Mouse (Mus musculus) limb, embryonic 11.5 days (tissue): ENCODE results near the gene Med16. TPM values are rescaled to one million over a fixed set of nuclear protein-coding genes. Genes with fewer than 3 reads are reported as not detected.
A peak's percentile ranks its signal among the peaks of the same experiment; 100 is the strongest.

Experiments used
- ATAC-seq: fragments of 200-750 bp; cut with Nextera tagmentation; 2 replicates; pipeline ENCODE4 v1.8.0; 2017; ENCODE audit warnings: low read depth; ENCODE audit not compliant: insufficient number of reproducible peaks, low FRiP score, low TSS enrichment
- DNase-seq: peaks from one replicate; pipeline ENCODE4 v3.0.0-alpha.2; 2015; ENCODE audit warnings: low spot score
- H3K27ac ChIP-seq: fragments of 300-500 bp; sonication (generic); replicated peaks from 2 replicates; pipeline ENCODE4 v1.5.1; 2014; ENCODE audit warnings: low read depth, mild to moderate bottlenecking, low read length
- H3K27me3 ChIP-seq: fragments of 300-500 bp; sonication (generic); 2 replicates; pipeline ENCODE4 v1.6.1; 2014; ENCODE audit warnings: mild to moderate bottlenecking, low read length, mixed read lengths; ENCODE audit not compliant: control insufficient read depth, insufficient read depth
- H3K36me3 ChIP-seq: fragments of 300-500 bp; sonication (generic); 2 replicates; pipeline ENCODE4 v1.6.1; 2014; ENCODE audit warnings: mild to moderate bottlenecking, low read length, moderate library complexity, mixed read lengths; ENCODE audit not compliant: control insufficient read depth, insufficient read depth
- H3K4me1 ChIP-seq: fragments of 300-500 bp; sonication (generic); 2 replicates; pipeline ENCODE4 v1.6.1; 2014; ENCODE audit warnings: low read length, mixed read lengths; ENCODE audit not compliant: control insufficient read depth, insufficient read depth
- H3K4me2 ChIP-seq: fragments of 300-500 bp; sonication (generic); 2 replicates; pipeline ENCODE4 v1.6.1; 2014; ENCODE audit warnings: low read depth, mild to moderate bottlenecking, moderate library complexity; ENCODE audit not compliant: severe bottlenecking
- H3K4me3 ChIP-seq: fragments of 300-500 bp; sonication (generic); 2 replicates; pipeline ENCODE4 v1.5.1; 2014; ENCODE audit warnings: low read depth, low read length
- H3K9ac ChIP-seq: fragments of 300-500 bp; sonication (generic); 2 replicates; pipeline ENCODE4 v1.6.1; 2014; ENCODE audit warnings: mild to moderate bottlenecking, low read length
- H3K9me3 ChIP-seq: fragments of 300-500 bp; sonication (generic); 2 replicates; pipeline ENCODE4 v1.6.1; 2016; ENCODE audit warnings: low read length; ENCODE audit not compliant: control insufficient read depth
- WGBS: fragments of 180-500 bp; shearing (Covaris S2); extraction: QIAGEN DNeasy Blood & Tissue Kit; methylation state at CpG from one replicate; pipeline ENCODE4 v1.1.7; 2014; 5-methylcytosine and 5-hydroxymethylcytosine counted together
- polyA plus RNA-seq: library from polyadenylated mRNA; unstranded; fragments of >200 nt; fragmentation: Nextera tagmentation; extraction: Ambion mirVana; gene quantifications from 2 replicates; pipeline ENCODE4 v1.2.1, GENCODE M21; 2014

The Med16 gene
- polyA plus RNA-seq, 1 experiment from 2014 or later = 43.1 TPM

DNA sequence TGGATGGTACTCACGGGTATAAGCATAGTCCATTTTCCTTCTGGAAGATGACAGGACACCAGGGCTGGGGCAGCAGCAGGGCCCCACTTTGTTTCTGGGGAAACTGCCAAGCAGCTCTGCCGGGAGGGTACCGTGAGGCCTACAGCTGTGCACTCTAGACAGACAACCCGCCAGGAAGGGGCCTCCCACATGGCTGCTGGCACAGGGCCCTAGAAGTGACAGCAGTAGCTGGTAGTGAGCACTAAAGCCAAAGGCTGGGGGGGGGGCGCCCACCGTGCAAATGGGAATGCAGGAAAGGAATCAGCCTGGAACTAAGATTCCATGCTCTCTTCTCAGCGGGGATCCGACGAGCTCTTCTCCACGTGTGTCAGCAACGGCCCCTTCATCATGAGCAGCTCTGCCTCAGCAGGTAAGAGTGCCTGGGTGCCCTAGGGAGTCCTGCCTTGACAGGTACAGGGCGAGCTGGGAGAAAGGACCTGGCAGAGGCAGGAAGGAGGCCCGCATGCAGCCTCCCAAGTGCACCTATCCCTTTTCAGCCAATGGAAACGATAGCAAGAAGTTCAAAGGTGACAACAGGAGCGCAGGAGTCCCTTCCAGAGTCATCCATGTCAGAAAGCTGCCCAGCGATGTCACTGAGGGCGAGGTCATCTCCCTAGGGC, 50.2 kb downstream of the Med16 start:
- Histone ChIP-seq H3K4me2 (peak overlapping the region; percentile 91), H3K36me3 (peaks cover 58% of the 10 kb centered on the region), H3K4me1 (peaks cover 27% of the 10 kb centered on the region), H3K9ac (no peak overlapping the region), H3K27me3 (no peaks in the 10 kb centered on the region), H3K4me3 (no peak overlapping the region), H3K27ac (no peak overlapping the region), H3K9me3 (no peaks in the 10 kb centered on the region)
- ATAC-seq (no peak), DNase-seq (no peak)
- 75% methylated on average over 17 of the region's 17 CpGs for WGBS

DNA sequence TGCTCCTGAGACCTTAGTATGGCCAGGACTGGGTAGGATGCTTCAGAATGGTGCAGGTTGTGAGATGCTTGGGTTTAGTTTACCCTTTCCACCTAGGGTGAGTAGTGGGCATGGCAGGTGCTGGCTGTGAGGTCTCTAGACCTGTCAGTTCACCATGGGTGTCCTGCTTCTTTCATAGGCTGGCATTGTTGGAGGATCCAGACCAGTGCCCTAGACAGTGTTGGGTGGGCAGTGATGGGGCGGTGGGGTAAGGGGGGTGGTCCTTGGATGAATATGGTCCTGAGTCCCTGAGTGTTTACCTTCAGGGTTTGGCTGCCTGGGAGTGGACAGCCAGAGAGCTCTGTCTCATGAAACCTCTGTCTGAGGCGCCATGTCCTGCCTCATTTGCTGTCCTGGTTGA, 50.8 kb downstream of the Med16 start:
- Histone ChIP-seq H3K27ac (no peak overlapping the region), H3K36me3 (peaks cover 53% of the 10 kb centered on the region), H3K27me3 (no peaks in the 10 kb centered on the region), H3K4me3 (peak overlapping the region; percentile 99), H3K4me2 (peak overlapping the region; percentile 91), H3K9me3 (no peaks in the 10 kb centered on the region), H3K4me1 (peaks cover 30% of the 10 kb centered on the region), H3K9ac (peak overlapping the region; percentile 43; the same call in 1 of the 2 replicates)
- WGBS = 96% methylated on average over 2 of the region's 2 CpGs
- DNase-seq = no peak
- ATAC-seq = no peak

DNA sequence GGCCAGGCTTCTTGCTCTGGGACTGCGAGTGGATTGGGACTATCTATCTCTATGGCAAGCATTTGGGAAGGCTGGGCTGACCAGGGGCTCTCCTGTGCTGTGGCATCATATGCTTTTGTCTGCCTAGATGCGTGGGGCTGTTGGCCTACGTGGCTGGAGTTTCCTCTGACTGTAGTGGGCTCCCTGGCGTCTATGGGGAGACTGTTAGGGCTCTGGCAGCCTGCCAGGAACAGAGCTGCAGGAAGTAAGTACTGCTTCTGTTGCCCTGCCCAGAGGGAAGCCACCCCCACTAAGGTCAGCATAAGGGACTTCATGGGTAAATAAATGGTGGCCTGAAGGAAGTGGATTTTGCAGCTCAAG, 51.3 kb downstream of the Med16 start:
- ATAC-seq (no peak), DNase-seq (no peak)
- H3K9ac ChIP-seq = peak overlapping the region; percentile 43
- H3K4me2 ChIP-seq = peak overlapping the region; percentile 91
- no peaks in the 10 kb centered on the region for H3K9me3 ChIP-seq
- H3K27me3 ChIP-seq = no peaks in the 10 kb centered on the region
- H3K4me3 ChIP-seq = peak overlapping the region; percentile 99
- H3K36me3 ChIP-seq = peaks cover 48% of the 10 kb centered on the region
- H3K27ac ChIP-seq = no peak overlapping the region
- WGBS = 51% methylated on average over 4 of the region's 4 CpGs
- H3K4me1 ChIP-seq = peaks cover 34% of the 10 kb centered on the region

DNA sequence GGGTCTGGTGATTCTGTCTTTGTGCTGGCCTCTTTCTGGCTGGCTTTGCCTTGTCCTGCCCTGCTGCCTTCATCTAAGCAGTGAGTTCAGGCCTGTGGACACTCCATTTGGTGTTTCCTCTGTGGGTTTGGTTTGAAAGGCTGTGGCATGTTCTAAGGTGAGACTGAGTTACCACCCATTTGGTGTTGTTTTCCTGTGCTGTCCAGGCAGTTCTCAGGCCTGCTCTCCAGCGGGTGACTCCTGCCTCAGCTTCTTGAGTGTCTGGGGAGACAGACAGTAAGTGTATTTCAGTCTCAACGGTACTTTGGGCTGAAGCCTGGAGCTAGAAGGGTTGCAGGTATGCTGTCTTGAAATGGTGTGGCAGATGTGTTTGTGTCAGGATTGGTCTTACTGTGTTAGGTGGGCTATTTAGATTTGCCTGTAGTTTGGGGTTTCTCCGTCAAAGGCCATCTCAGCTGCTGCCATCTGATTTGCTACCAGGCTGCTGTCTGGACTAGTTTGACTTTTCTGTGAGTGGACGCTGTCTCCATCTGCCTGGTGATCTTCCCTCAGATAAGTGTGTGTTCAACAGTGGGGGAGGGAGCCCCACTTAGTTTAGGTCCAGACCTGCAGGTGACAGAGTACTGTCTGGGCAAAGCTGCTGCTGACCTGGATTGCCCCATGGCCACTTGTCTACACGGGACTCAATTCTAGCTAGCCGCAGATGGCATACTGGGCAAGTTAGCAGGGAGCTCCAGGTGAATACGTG, 51.8 kb downstream of the Med16 start:
- DNase-seq = no peak
- 69% methylated on average over 7 of the region's 7 CpGs for WGBS
- H3K4me2 ChIP-seq = peak overlapping the region; percentile 91
- peaks cover 43% of the 10 kb centered on the region for H3K36me3 ChIP-seq
- H3K9ac ChIP-seq = peak overlapping the region; percentile 99
- H3K9me3 ChIP-seq = no peaks in the 10 kb centered on the region
- no peak overlapping the region for H3K27ac ChIP-seq
- H3K27me3 ChIP-seq = no peaks in the 10 kb centered on the region
- no peak for ATAC-seq
- H3K4me1 ChIP-seq = peaks cover 40% of the 10 kb centered on the region
- H3K4me3 ChIP-seq = peak overlapping the region; percentile 99

DNA sequence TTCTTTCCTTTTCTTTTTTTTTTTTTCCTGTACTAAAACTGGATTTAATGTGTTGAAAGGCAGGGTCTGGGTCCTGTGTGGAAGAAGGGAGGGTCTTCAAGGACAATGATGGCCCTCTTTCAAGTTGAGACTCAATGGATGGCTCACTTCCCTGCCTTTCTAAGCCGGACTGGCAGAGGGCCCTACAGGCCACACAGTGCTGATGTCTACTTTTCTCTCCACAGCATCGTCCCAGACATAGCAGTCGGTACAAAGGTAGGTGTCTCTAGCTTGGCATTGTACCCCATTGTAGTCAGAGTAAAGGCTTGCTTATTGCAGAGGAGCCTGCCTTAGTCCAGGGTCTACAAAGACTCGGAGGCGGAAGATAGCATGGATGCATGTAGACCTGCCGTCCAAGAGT, 52.4 kb downstream of the Med16 start:
- DNase-seq = no peak
- no peak for ATAC-seq
- Histone ChIP-seq H3K9me3 (no peaks in the 10 kb centered on the region), H3K4me1 (peaks cover 46% of the 10 kb centered on the region), H3K27me3 (no peaks in the 10 kb centered on the region), H3K4me3 (peak overlapping the region; percentile 99), H3K9ac (peak overlapping the region; percentile 99), H3K36me3 (peaks cover 38% of the 10 kb centered on the region), H3K27ac (no peak overlapping the region), H3K4me2 (peak overlapping the region; percentile 91)
- 66% methylated on average over 6 of the region's 6 CpGs for WGBS

DNA sequence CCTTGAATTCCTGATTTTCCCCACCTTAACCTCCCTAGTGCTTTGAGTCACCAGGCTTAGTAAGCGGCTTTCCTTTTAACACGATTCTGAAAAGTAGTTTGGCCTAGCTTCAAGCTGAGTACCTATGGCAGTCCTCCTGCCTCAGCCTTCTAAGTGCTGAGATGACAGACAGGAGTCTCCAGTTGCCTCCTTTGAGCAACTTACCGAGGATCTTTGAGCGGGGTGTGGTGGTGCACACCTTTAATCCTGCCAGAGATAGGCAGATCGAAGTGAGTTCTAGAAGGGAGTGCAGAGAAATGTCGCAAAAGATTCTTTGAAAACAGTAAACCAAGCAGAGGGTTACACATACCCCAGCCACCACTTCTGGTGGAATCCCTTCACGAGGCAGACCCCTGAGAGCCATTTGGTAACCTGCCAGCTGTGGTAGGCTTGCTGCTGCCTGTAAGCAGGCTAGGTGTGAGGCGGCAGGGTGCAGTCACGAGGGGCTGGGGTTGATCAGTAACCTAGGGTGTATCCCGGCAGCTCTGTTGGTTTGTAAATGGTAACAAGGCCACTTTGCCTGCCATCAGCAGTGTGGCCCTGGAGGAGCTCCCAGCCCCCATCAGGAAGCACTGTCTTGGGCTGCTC, 53.1 kb downstream of the Med16 start:
- Histone ChIP-seq H3K4me2 (peak overlapping the region; percentile 91), H3K27ac (no peak overlapping the region; the same call in 1 of the 2 replicates), H3K9ac (peak overlapping the region; percentile 99), H3K27me3 (no peaks in the 10 kb centered on the region), H3K4me1 (peaks cover 46% of the 10 kb centered on the region), H3K4me3 (peak overlapping the region; percentile 99), H3K36me3 (peaks cover 32% of the 10 kb centered on the region), H3K9me3 (no peaks in the 10 kb centered on the region)
- ATAC-seq (no peak), DNase-seq (peak; percentile 38)
- WGBS = 3% methylated on average over 10 of the region's 10 CpGs

DNA sequence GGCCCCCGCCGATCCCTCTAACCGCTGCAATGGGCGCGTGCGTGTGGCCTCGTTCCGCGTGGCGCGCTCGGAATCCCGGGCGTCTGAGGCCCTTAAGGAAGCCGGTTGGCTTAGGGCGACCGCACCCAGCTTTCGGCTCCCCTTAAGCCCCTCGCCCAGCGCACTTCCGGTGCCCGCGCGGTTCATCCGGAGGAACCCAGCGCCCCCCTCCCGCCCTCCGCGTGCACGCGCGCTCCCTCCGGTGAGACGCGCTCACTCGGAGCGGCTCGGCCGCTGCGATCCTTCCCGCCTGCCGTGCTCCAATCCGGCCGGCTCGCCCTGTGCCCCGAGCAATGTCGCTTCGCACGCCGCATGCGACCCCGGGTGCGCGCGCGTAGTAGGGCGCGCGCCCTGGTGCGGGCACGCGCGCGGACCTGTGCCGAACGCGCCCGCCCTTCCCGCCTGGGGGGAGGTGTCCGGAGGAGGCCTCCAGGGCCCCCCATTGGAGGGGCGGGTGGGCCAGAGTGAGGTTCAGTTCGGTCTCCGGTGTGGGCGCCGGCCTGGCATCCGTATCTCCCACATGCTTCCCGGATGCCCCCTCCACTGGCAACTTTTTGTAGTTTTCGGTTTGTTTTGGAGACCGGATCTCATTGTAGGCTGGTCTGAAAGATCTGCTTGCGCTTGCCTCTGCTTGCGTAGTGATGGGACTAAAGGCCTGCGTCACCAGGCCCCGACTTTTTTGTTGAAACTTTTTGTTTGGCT, 53.8 kb downstream of the Med16 start:
- WGBS = under 1% methylated on average over 81 of the region's 83 CpGs

More for the DNA sequence above, 53.8 kb downstream of the Med16 start:
- Histone ChIP-seq H3K36me3 (peaks cover 25% of the 10 kb centered on the region), H3K27me3 (no peaks in the 10 kb centered on the region), H3K9me3 (no peaks in the 10 kb centered on the region), H3K4me2 (peak overlapping the region; percentile 91), H3K9ac (peak overlapping the region; percentile 99), H3K27ac (peak overlapping the region; percentile 100), H3K4me1 (peaks cover 46% of the 10 kb centered on the region), H3K4me3 (peak overlapping the region; percentile 99)
- DNase-seq (peak; percentile 82), ATAC-seq (peak; percentile 11)
